Mouse (Mus musculus) heart, embryonic 13.5 days (tissue): Measurements from ENCODE around the gene Il1rap. TPM values are rescaled to one million over a fixed set of nuclear protein-coding genes. Genes with fewer than 3 reads are reported as not detected.

Experiments
- ATAC-seq: fragments of 200-750 bp; cut with Nextera tagmentation; 2 replicates; pipeline ENCODE4 v1.8.0; 2017; ENCODE audit warnings: moderate TSS enrichment; ENCODE audit not compliant: insufficient number of reproducible peaks, low FRiP score, low TSS enrichment; ENCODE audit errors: extremely low read depth
- H3K27ac ChIP-seq: fragments of 300-500 bp; sonication (generic); replicated peaks from 2 replicates; pipeline ENCODE4 v1.5.1; 2015; ENCODE audit warnings: moderate library complexity, mild to moderate bottlenecking, inconsistent platforms
- H3K27me3 ChIP-seq: fragments of 300-500 bp; sonication (generic); replicated peaks from 2 replicates; pipeline ENCODE4 v1.6.1; 2015; ENCODE audit warnings: mild to moderate bottlenecking, inconsistent platforms
- H3K36me3 ChIP-seq: fragments of 300-500 bp; sonication (generic); 2 replicates; pipeline ENCODE4 v1.6.1; 2015; ENCODE audit warnings: mild to moderate bottlenecking, inconsistent platforms
- H3K4me1 ChIP-seq: fragments of 300-500 bp; sonication (generic); 2 replicates; pipeline ENCODE4 v1.6.1; 2015; ENCODE audit warnings: inconsistent platforms
- H3K4me2 ChIP-seq: fragments of 300-500 bp; sonication (generic); 2 replicates; pipeline ENCODE4 v1.6.1; 2015; ENCODE audit warnings: inconsistent platforms, mild to moderate bottlenecking, moderate library complexity
- H3K4me3 ChIP-seq: fragments of 300-500 bp; sonication (generic); 2 replicates; pipeline ENCODE4 v1.5.1; 2015; ENCODE audit warnings: moderate library complexity, mild to moderate bottlenecking, inconsistent platforms
- H3K9ac ChIP-seq: fragments of 300-500 bp; sonication (generic); 2 replicates; pipeline ENCODE4 v1.6.1; 2015; ENCODE audit warnings: inconsistent platforms, mild to moderate bottlenecking, moderate library complexity
- H3K9me3 ChIP-seq: fragments of 300-500 bp; sonication (generic); 2 replicates; pipeline ENCODE4 v1.6.1; 2016; ENCODE audit warnings: inconsistent platforms
- WGBS: fragments of 180-500 bp; shearing (Covaris S2); methylation state at CpG from one replicate; pipeline ENCODE4 v1.1.7; 2015; ENCODE audit warnings: mixed read lengths; 5-methylcytosine and 5-hydroxymethylcytosine counted together
- polyA plus RNA-seq: library from polyadenylated mRNA; unstranded; fragments of >200 nt; fragmentation: Nextera tagmentation; extraction: Ambion mirVana; gene quantifications from 2 replicates; pipeline ENCODE4 v1.2.1, GENCODE M21; 2015

The Il1rap gene
- 5.6 TPM in 2 replicates for polyA plus RNA-seq

- Histone ChIP-seq H3K9ac (peak within 1 kb of the TSS; percentile 83), H3K27me3 (no peaks in the 10 kb centered on the region), H3K4me2 (peak within 1 kb of the TSS; percentile 85), H3K4me3 (peak within 1 kb of the TSS; percentile 77), H3K36me3 (no peaks in the 10 kb centered on the region), H3K4me1 (peaks cover 10% of the 10 kb centered on the region), H3K27ac (peak within 1 kb of the TSS; percentile 60), H3K9me3 (no peaks in the 10 kb centered on the region)
- peak; percentile 87 for ATAC-seq
- 2% methylated on average over 51 of the region's 51 CpGs for WGBS
Observed at GRCm38 (mm10) chr16:26581048-26581912, at the start of gene Il1rap. Gene Il1rap (plus strand): TSS chr16:26581704.

GRCm38 (mm10) chr16:26532287-26532686 lies 49.2 kb upstream of the Il1rap start:
- Histone ChIP-seq H3K9ac (no peak overlapping the region), H3K27ac (no peak overlapping the region), H3K36me3 (no peaks in the 10 kb centered on the region), H3K9me3 (no peaks in the 10 kb centered on the region), H3K27me3 (no peaks in the 10 kb centered on the region), H3K4me3 (no peak overlapping the region), H3K4me1 (no peaks in the 10 kb centered on the region), H3K4me2 (no peak overlapping the region)
- WGBS, result 83% methylated on average over 1 of the region's 1 CpGs
- no peak for ATAC-seq

- Histone ChIP-seq H3K36me3 (no peaks in the 10 kb centered on the region), H3K4me1 (peaks cover 3% of the 10 kb centered on the region; the same call in 1 of the 2 replicates), H3K9me3 (no peaks in the 10 kb centered on the region), H3K9ac (no peak overlapping the region), H3K4me2 (no peak overlapping the region), H3K27me3 (no peaks in the 10 kb centered on the region), H3K4me3 (no peak overlapping the region), H3K27ac (no peak overlapping the region)
- WGBS, result 35% methylated on average over 7 of the region's 7 CpGs
- ATAC-seq, result no peak
Observed at GRCm38 (mm10) chr16:26546170-26546878, 35.2 kb upstream of the Il1rap start.

- H3K36me3 ChIP-seq, result no peaks in the 10 kb centered on the region
- WGBS, result 72% methylated on average over 1 of the region's 1 CpGs
- H3K4me3 ChIP-seq, result no peak overlapping the region
- H3K4me1 ChIP-seq, result peaks cover 3% of the 10 kb centered on the region; the same call in 1 of the 2 replicates
- no peak overlapping the region for H3K27ac ChIP-seq
- no peak overlapping the region for H3K9ac ChIP-seq
- ATAC-seq, result no peak
- H3K9me3 ChIP-seq, result no peaks in the 10 kb centered on the region
- H3K4me2 ChIP-seq, result no peak overlapping the region
- no peaks in the 10 kb centered on the region for H3K27me3 ChIP-seq
Observed at GRCm38 (mm10) chr16:26546879-26547206, 34.7 kb upstream of the Il1rap start.

GRCm38 (mm10) chr16:26549221-26549620 lies 32.3 kb upstream of the Il1rap start:
- Histone ChIP-seq H3K4me2 (no peak overlapping the region), H3K4me3 (no peak overlapping the region), H3K36me3 (no peaks in the 10 kb centered on the region), H3K9me3 (no peaks in the 10 kb centered on the region), H3K27ac (no peak overlapping the region), H3K4me1 (peaks cover 3% of the 10 kb centered on the region; the same call in 1 of the 2 replicates), H3K27me3 (no peaks in the 10 kb centered on the region), H3K9ac (no peak overlapping the region)
- ATAC-seq, result no peak
- 70% methylated on average over 2 of the region's 2 CpGs for WGBS

- Histone ChIP-seq H3K9me3 (no peaks in the 10 kb centered on the region), H3K36me3 (no peaks in the 10 kb centered on the region), H3K4me3 (no peak overlapping the region), H3K4me1 (no peaks in the 10 kb centered on the region), H3K9ac (no peak overlapping the region), H3K4me2 (no peak overlapping the region), H3K27me3 (no peaks in the 10 kb centered on the region), H3K27ac (no peak overlapping the region)
- WGBS, result 81% methylated on average over 3 of the region's 3 CpGs
- no peak for ATAC-seq
Observed at GRCm38 (mm10) chr16:26552234-26552633, 29.3 kb upstream of the Il1rap start.

GRCm38 (mm10) chr16:26558797-26559196 lies 22.7 kb upstream of the Il1rap start:
- Histone ChIP-seq H3K27ac (no peak overlapping the region), H3K4me1 (no peaks in the 10 kb centered on the region), H3K9ac (no peak overlapping the region), H3K36me3 (no peaks in the 10 kb centered on the region), H3K27me3 (no peaks in the 10 kb centered on the region), H3K4me2 (no peak overlapping the region), H3K9me3 (no peaks in the 10 kb centered on the region), H3K4me3 (no peak overlapping the region)
- WGBS, result 68% methylated on average over 1 of the region's 1 CpGs
- ATAC-seq, result no peak

GRCm38 (mm10) chr16:26561743-26562142 lies 19.8 kb upstream of the Il1rap start:
- no peaks in the 10 kb centered on the region for H3K4me1 ChIP-seq
- no peaks in the 10 kb centered on the region for H3K27me3 ChIP-seq
- H3K9ac ChIP-seq, result no peak overlapping the region
- H3K4me3 ChIP-seq, result no peak overlapping the region
- H3K27ac ChIP-seq, result no peak overlapping the region
- no peak overlapping the region for H3K4me2 ChIP-seq
- 42% methylated on average over 2 of the region's 2 CpGs for WGBS
- no peaks in the 10 kb centered on the region for H3K9me3 ChIP-seq
- ATAC-seq, result no peak
- H3K36me3 ChIP-seq, result no peaks in the 10 kb centered on the region

- no peaks in the 10 kb centered on the region for H3K36me3 ChIP-seq
- no peaks in the 10 kb centered on the region for H3K27me3 ChIP-seq
- no peak for ATAC-seq
- H3K27ac ChIP-seq, result no peak overlapping the region
- H3K4me3 ChIP-seq, result no peak overlapping the region
- no peak overlapping the region for H3K4me2 ChIP-seq
- WGBS, result 40% methylated on average over 2 of the region's 2 CpGs
- no peaks in the 10 kb centered on the region for H3K4me1 ChIP-seq
- H3K9me3 ChIP-seq, result no peaks in the 10 kb centered on the region
- H3K9ac ChIP-seq, result no peak overlapping the region
Observed at GRCm38 (mm10) chr16:26562771-26563170, 18.7 kb upstream of the Il1rap start.

- no peaks in the 10 kb centered on the region for H3K36me3 ChIP-seq
- no peak overlapping the region for H3K4me3 ChIP-seq
- no peak for ATAC-seq
- H3K4me2 ChIP-seq, result no peak overlapping the region
- no peak overlapping the region for H3K27ac ChIP-seq
- no peaks in the 10 kb centered on the region for H3K4me1 ChIP-seq
- H3K9me3 ChIP-seq, result no peaks in the 10 kb centered on the region
- H3K9ac ChIP-seq, result no peak overlapping the region
- H3K27me3 ChIP-seq, result no peaks in the 10 kb centered on the region
Observed at GRCm38 (mm10) chr16:26569387-26569978, 12.0 kb upstream of the Il1rap start.

- no peak overlapping the region for H3K4me3 ChIP-seq
- no peaks in the 10 kb centered on the region for H3K9me3 ChIP-seq
- H3K4me2 ChIP-seq, result no peak overlapping the region
- H3K27me3 ChIP-seq, result no peaks in the 10 kb centered on the region
- H3K4me1 ChIP-seq, result no peaks in the 10 kb centered on the region
- no peak overlapping the region for H3K27ac ChIP-seq
- no peak for ATAC-seq
- no peak overlapping the region for H3K9ac ChIP-seq
- WGBS, result 55% methylated on average over 2 of the region's 2 CpGs
- no peaks in the 10 kb centered on the region for H3K36me3 ChIP-seq
Observed at GRCm38 (mm10) chr16:26571836-26572235, 9.7 kb upstream of the Il1rap start.
